Mouse (Mus musculus) left cerebral cortex, adult 18-20 months (tissue): ENCODE results near the gene Tefm. TPM values are rescaled to one million over a fixed set of nuclear protein-coding genes. Genes with fewer than 3 reads are reported as not detected.
"Not testable (repeated sequence)": the region's sequence is repeated elsewhere in the genome, so short reads cannot be mapped to it uniquely, and the experiment has no call there.

ENCODE experiments used
- DNase-seq, 2 experiments: peaks; one replicate each; pipeline ENCODE4 v3.0.0; 2021 to 2022; ENCODE audit warnings: low spot score in 2 of 2, mixed read lengths in 1 of 2
- long read RNA-seq, 2 experiments: library from polyadenylated mRNA; stranded (forward); transcript quantifications; one replicate each; pipeline ENCODE4 v2.0.0; 2021
- total RNA-seq, 2 experiments: library from RNA; stranded (reverse); gene quantifications; 2 replicates each; pipeline ENCODE4 v1.2.3; 2021

Tefm gene
- total RNA-seq: 1 to 10 TPM; 6.9 to 7.2 TPM
- long read RNA-seq, experiment 1, transcript Tefm-201 (4 exons, 1,309 nt): major isoform, 8 of 11 reads
- long read RNA-seq, experiment 1, partial matches to known transcripts: 0 of 11 reads
- long read RNA-seq, experiment 1, other reads (novel, unspliced or antisense): 3 of 11 reads
- long read RNA-seq, experiment 2, transcript Tefm-201 (4 exons, 1,309 nt): major isoform, 9 of 12 reads
- long read RNA-seq, experiment 2, partial matches to known transcripts: 1 of 12 reads
- long read RNA-seq, experiment 2, other reads (novel, unspliced or antisense): 2 of 12 reads

- peak; percentile 82 to 88 for DNase-seq
Measured at GRCm38 (mm10) chr11:80141825-80142521, at the start of gene Tefm. Tefm (minus strand) TSS chr11:80142175.

GRCm38 (mm10) chr11:80190280-80190679, 48.3 kb upstream of the Tefm start:
- DNase-seq: no peak

GRCm38 (mm10) chr11:80185441-80185976, 43.5 kb upstream of the Tefm start:
- DNase-seq: not testable (repeated sequence)

- DNase-seq: no peak
Measured at GRCm38 (mm10) chr11:80184531-80185071, 42.6 kb upstream of the Tefm start.

- peak; percentile 71 to 80 for DNase-seq
Measured at GRCm38 (mm10) chr11:80183705-80184255, 41.8 kb upstream of the Tefm start, which contains the start of gene Rnf135. Rnf135 (plus strand) TSS chr11:80183851.

- DNase-seq: not testable (repeated sequence)
Measured at GRCm38 (mm10) chr11:80183054-80183704, 41.2 kb upstream of the Tefm start.

- DNase-seq: no peak
Measured at GRCm38 (mm10) chr11:80181021-80181749, 39.2 kb upstream of the Tefm start.

GRCm38 (mm10) chr11:80178316-80178715, 36.3 kb upstream of the Tefm start:
- DNase-seq: no peak

- no peak for DNase-seq
Measured at GRCm38 (mm10) chr11:80176911-80177895, 35.2 kb upstream of the Tefm start.

- no peak for DNase-seq
Measured at GRCm38 (mm10) chr11:80173963-80174670, 32.1 kb upstream of the Tefm start.

GRCm38 (mm10) chr11:80171884-80172283, 29.9 kb upstream of the Tefm start:
- DNase-seq: no peak

- no peak for DNase-seq
Measured at GRCm38 (mm10) chr11:80170351-80170750, 28.4 kb upstream of the Tefm start.

GRCm38 (mm10) chr11:80169629-80170028, 27.7 kb upstream of the Tefm start:
- no peak for DNase-seq

GRCm38 (mm10) chr11:80168611-80169249, 26.8 kb upstream of the Tefm start:
- no peak for DNase-seq

- DNase-seq: no peak
Measured at GRCm38 (mm10) chr11:80168121-80168520, 26.1 kb upstream of the Tefm start.

GRCm38 (mm10) chr11:80164224-80164623, 22.2 kb upstream of the Tefm start:
- DNase-seq: no peak

GRCm38 (mm10) chr11:80163362-80164116, 21.6 kb upstream of the Tefm start:
- no peak for DNase-seq
